In the genomic region with DNA sequence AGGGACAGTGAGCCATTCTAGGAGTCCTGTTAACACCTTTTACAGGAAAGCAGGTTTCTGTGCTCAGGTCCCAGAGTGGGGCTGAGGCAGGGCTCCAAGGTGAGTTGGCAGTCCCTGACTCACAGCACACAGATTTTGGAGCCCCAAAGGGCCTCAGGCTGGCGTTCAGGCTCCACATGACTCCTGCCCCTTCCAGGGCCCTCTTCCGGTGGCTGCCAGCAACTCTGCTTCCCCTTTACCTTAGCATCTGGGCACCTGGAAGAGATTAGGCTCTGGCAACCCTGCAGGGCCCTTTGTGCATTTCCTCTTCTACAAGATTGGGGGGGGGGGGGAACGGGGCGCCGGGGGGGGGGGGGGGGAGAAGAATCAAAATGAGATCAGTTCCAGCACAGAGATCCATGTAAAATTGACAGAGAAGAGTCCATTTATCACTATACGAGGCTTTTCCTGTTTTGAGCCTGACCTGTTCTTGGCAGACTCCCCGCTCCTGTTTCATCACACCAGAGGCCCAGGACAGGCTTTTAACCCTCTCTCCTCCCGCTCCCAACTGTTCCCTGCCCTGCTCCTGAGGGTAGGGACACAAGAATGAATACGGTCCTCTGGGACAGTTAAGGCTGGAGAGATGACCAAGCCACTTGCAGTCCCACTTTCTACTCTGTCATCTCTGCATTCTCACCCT, we compare ENCODE assay signal across 8 mouse cellular contexts.
DNase-seq lines count a peak whose midpoint lies in the region; ATAC-seq lines count a peak whose summit lies in the region.

No protein-coding gene starts in this region.

- 38% methylated on average over 6 of the region's 9 CpGs for WGBS in liver, embryonic 11.5 days
- whole genome bisulfite sequencing in liver, embryonic 12.5 days (ENCODE audit: insufficient replicate concordance), result 38% methylated on average over 7 of the region's 9 CpGs
- 44% methylated on average over 6 of the region's 9 CpGs for WGBS in midbrain, embryonic 14.5 days

- H3K4me3 ChIP-seq in liver, embryonic 11.5 days (ENCODE audit: low read depth, low read length), result no peak overlapping the region
- H3K4me3 ChIP-seq in liver, embryonic 12.5 days, result no peak overlapping the region
- H3K4me3 ChIP-seq in midbrain, embryonic 14.5 days (replicated peaks; ENCODE audit: low read depth, low read length), result no peak overlapping the region

- H3K27me3 ChIP-seq in liver, embryonic 11.5 days (replicated peaks; ENCODE audit: control insufficient read depth, insufficient read depth, low read length), result no peaks in the 10 kb centered on the region
- no peaks in the 10 kb centered on the region for H3K27me3 ChIP-seq in liver, embryonic 12.5 days (replicated peaks)
- H3K27me3 ChIP-seq in midbrain, embryonic 14.5 days (ENCODE audit: control insufficient read depth, insufficient read depth, low read length), result no peaks in the 10 kb centered on the region

- ATAC-seq in liver, embryonic 11.5 days (replicated peaks; ENCODE audit: low FRiP score), result 0 out of 2 replicates have a peak, but pooled peaks have one; percentile 20
- ATAC-seq in liver, embryonic 12.5 days, result no peak
- peak; percentile 32 for ATAC-seq in inflammation-experienced regulatory T-cells, adult 6 months
- ATAC-seq in megakaryocyte, adult 5-6 weeks (ENCODE audit: poor library complexity, severe bottlenecking), result peak; percentile 68
- ATAC-seq in midbrain, embryonic 14.5 days (ENCODE audit: low FRiP score, low TSS enrichment), result no peak
- no peak for ATAC-seq in megakaryocyte-erythroid progenitor cell, adult 5-6 weeks (replicated peaks; ENCODE audit: low FRiP score, low TSS enrichment, poor library complexity, severe bottlenecking)

- no peaks in the 10 kb centered on the region for H3K9me3 ChIP-seq in liver, embryonic 11.5 days (ENCODE audit: control insufficient read depth, low read length)
- no peaks in the 10 kb centered on the region for H3K9me3 ChIP-seq in liver, embryonic 12.5 days (replicated peaks)
- no peaks in the 10 kb centered on the region for H3K9me3 ChIP-seq in midbrain, embryonic 14.5 days (ENCODE audit: control insufficient read depth, low read length)

- no peak overlapping the region for H3K4me2 ChIP-seq in liver, embryonic 11.5 days
- no peak overlapping the region for H3K4me2 ChIP-seq in liver, embryonic 12.5 days
- H3K4me2 ChIP-seq in midbrain, embryonic 14.5 days (ENCODE audit: low read length), result no peak overlapping the region

- 0 out of 2 replicates have a peak, but pooled peaks cover 2% of the 10 kb centered on the region for H3K4me1 ChIP-seq in liver, embryonic 11.5 days (replicated peaks; ENCODE audit: control insufficient read depth, insufficient read depth, low read length)
- H3K4me1 ChIP-seq in liver, embryonic 12.5 days, result 0 out of 2 replicates have a peak, but pooled peaks cover 6% of the 10 kb centered on the region
- H3K4me1 ChIP-seq in midbrain, embryonic 14.5 days (ENCODE audit: control insufficient read depth, insufficient read depth, low read length), result no peaks in the 10 kb centered on the region

- DNase-seq in liver, embryonic 11.5 days (ENCODE audit: low spot score), result no peak
- peak; percentile 35 to 41 for DNase-seq in cerebellum, adult 18-20 months
- DNase-seq in layer of hippocampus, adult 18-20 months (ENCODE audit: low spot score in 2 of 2), result no peak
- DNase-seq in midbrain, embryonic 14.5 days, result no peak

- no peaks in the 10 kb centered on the region for H3K36me3 ChIP-seq in liver, embryonic 11.5 days (ENCODE audit: control insufficient read depth, insufficient read depth, low read length)
- H3K36me3 ChIP-seq in liver, embryonic 12.5 days, result no peaks in the 10 kb centered on the region
- H3K36me3 ChIP-seq in midbrain, embryonic 14.5 days (ENCODE audit: control insufficient read depth, insufficient read depth, low read length), result no peaks in the 10 kb centered on the region

- H3K9ac ChIP-seq in liver, embryonic 11.5 days (ENCODE audit: low read depth, low read length), result no peak overlapping the region
- no peak overlapping the region for H3K9ac ChIP-seq in liver, embryonic 12.5 days
- H3K9ac ChIP-seq in midbrain, embryonic 14.5 days (replicated peaks; ENCODE audit: low read length), result no peak overlapping the region

- H3K27ac ChIP-seq in liver, embryonic 11.5 days (ENCODE audit: low read depth, low read length), result no peak overlapping the region
- no peak overlapping the region for H3K27ac ChIP-seq in liver, embryonic 12.5 days
- H3K27ac ChIP-seq in midbrain, embryonic 14.5 days (replicated peaks; ENCODE audit: low read depth, low read length), result no peak overlapping the region

Comparison
In these comparisons a context has a peak if more than half of its experiments do, and no peak if none do; other contexts are left out.
1. ATAC-seq: peak in liver, embryonic 11.5 days (single experiment), inflammation-experienced regulatory T-cells, adult 6 months (single experiment) and megakaryocyte, adult 5-6 weeks (single experiment); none in liver, embryonic 12.5 days (single experiment), midbrain, embryonic 14.5 days (single experiment) and megakaryocyte-erythroid progenitor cell, adult 5-6 weeks (single experiment).
2. DNase-seq: peak in cerebellum, adult 18-20 months (2 of 2); none in liver, embryonic 11.5 days (single experiment), layer of hippocampus, adult 18-20 months (0 of 2) and midbrain, embryonic 14.5 days (single experiment).